Mouse (Mus musculus) macrophage (primary cell): ENCODE results near the gene Ceacam1. TPM values are rescaled to one million over a fixed set of nuclear protein-coding genes. Genes with fewer than 3 reads are reported as not detected.
"Not testable (repeated sequence)": the region's sequence is repeated elsewhere in the genome, so short reads cannot be mapped to it uniquely, and the experiment has no call there.

Experiments
- H3K27ac ChIP-seq: fragments of 350-480 bp; formaldehyde crosslinking; 2 replicates; pipeline ENCODE4 v1.9.0; 2021
- H3K36me3 ChIP-seq: fragments of 350-480 bp; formaldehyde crosslinking; 2 replicates; pipeline ENCODE4 v1.9.0; 2021; ENCODE audit errors: inconsistent target
- H3K4me3 ChIP-seq: fragments of 350-480 bp; formaldehyde crosslinking; 2 replicates; pipeline ENCODE4 v1.9.0; 2021; ENCODE audit errors: inconsistent target
- H3K79me2 ChIP-seq: fragments of 350-480 bp; formaldehyde crosslinking; 2 replicates; pipeline ENCODE4 v1.9.0; 2021; ENCODE audit errors: inconsistent target
- WGBS: methylation state at CpG from one replicate; pipeline ENCODE4 v1.1.7; 2026; ENCODE audit warnings: inconsistent platforms; ENCODE audit not compliant: missing documents; 5-methylcytosine and 5-hydroxymethylcytosine counted together
- polyA plus RNA-seq: library from polyadenylated mRNA; stranded (reverse); fragments of 250-400 nt; gene quantifications from 3 replicates; pipeline ENCODE4 v1.2.4, GENCODE M21; 2018; ENCODE audit warnings: inconsistent platforms

The Ceacam1 gene
- polyA plus RNA-seq, 1 experiment from 2014 or later, result 15.5 TPM

DNA sequence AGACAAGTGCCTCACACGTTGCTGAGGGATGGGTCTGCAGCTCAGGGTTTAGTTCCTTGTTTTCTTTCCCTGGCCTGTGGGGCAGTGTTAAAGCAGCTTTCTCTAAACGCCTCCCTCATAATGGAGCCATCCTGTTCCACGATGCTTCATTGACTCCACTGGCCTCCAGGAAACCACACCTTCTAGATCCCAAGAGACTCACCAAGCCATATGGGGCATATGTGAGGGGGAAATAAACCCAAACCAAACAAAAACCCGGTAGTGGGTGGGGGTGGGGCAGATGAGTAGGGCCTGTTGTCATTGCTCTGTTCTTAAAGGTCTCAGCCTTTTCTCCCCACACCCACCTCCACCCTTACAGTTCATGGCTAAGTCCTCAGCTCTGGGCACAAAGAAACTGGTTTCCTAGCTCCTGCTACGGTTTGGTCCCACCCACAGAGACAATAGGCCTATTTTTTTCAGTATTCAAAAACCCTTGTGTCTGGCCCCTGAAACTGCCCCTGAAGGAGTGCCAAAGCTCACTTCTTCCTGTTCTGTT, 44.3 kb downstream of the Ceacam1 start:
- 7% methylated on average over 5 of the region's 5 CpGs for WGBS
- Histone ChIP-seq H3K4me3 (no peak overlapping the region), H3K79me2 (no peaks in the 10 kb centered on the region), H3K27ac (peak overlapping the region; percentile 34), H3K36me3 (no peaks in the 10 kb centered on the region)

DNA sequence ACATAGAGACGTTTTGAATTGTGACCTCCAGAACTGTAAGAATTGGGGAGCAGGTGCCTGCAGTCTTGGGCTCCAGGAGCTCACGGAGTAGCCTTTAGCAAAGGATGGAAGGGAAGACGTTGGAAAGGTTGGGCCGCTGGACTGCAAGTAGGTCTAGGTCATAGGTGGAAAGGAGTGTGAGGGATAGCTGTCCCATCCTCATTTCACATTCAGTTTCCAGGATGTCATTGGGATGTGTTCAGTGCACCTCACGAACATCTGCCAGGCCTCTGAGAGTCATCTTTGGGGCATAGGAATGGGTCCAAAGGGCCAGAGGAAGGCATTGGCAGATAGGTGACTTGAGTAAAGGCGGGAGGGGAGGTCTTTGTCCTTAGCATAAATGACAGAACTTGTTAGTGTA, 45.0 kb downstream of the Ceacam1 start:
- Histone ChIP-seq H3K36me3 (no peaks in the 10 kb centered on the region), H3K4me3 (no peak overlapping the region), H3K79me2 (no peaks in the 10 kb centered on the region), H3K27ac (peak overlapping the region; percentile 34; the same call in 1 of the 2 replicates)
- WGBS, result 94% methylated on average over 6 of the region's 6 CpGs

DNA sequence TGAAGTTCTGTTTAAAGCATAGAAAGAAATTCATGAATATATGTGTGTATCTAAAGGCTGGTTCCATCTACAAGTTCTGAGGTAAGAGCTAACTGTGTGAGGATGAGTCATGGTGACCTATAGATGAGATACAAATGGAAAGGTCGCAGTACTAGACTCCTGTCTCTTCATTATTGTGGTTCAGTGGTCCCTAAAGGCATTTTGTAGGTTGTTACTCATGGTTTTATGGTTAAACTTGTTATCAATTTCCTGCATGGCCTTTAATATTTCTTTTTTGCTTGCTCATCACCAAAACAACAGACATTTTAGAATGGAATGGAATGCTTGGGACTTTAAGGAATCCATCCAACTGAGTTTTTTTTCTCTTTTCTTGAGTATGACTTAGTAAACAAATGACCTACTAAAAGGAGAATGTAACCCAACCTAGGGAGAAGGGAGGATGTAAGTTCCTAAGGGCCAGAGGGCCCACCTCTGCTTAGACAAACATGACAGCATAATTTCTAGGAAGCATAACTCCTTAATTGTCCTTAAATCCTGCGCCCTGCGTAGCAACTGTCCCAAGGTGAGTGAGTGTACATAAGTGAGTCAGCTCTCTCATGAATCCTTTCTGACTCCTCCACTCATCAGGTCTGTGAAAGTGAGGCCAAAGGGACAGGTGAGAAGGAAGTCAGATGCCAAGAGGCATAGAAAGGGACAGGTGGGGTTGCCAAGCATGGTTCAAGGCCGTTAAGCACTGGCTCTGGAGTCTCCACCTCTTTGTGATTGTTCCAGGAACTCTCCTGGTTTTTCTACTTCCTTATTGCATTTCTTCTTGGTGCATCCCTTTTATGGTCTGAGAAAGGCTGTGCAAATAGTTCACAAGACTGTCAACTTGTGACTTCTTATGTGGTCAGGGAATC, 47.3 kb downstream of the Ceacam1 start:
- WGBS, result 78% methylated on average over 4 of the region's 4 CpGs
- H3K4me3 ChIP-seq, result no peak overlapping the region

DNA sequence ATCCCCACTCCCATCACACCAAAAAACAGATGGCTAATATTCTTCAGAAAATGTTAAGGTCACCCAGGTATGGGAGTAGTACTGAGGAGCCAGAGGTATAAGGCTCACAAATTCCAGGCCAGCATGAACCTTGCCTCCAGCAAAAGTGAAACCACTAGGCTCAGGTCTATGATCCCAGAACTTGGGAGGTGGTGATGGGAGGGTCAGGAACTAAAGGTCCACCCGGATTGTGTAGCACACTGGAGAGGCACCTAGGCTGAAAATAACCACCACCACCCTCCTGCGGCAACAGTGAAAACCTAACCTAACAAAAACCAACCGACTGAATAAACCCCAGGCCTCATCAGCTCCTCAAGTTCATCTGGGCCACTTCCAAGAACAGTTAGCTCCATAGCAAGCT, 49.1 kb downstream of the Ceacam1 start:
- no peaks in the 10 kb centered on the region for H3K79me2 ChIP-seq
- H3K27ac ChIP-seq, result no peak overlapping the region
- no peak overlapping the region for H3K4me3 ChIP-seq
- H3K36me3 ChIP-seq, result no peaks in the 10 kb centered on the region
- 95% methylated on average over 3 of the region's 3 CpGs for WGBS

More for the DNA sequence above, 47.3 kb downstream of the Ceacam1 start:
- no peaks in the 10 kb centered on the region for H3K36me3 ChIP-seq
- no peak overlapping the region for H3K27ac ChIP-seq
- H3K79me2 ChIP-seq, result no peaks in the 10 kb centered on the region

DNA sequence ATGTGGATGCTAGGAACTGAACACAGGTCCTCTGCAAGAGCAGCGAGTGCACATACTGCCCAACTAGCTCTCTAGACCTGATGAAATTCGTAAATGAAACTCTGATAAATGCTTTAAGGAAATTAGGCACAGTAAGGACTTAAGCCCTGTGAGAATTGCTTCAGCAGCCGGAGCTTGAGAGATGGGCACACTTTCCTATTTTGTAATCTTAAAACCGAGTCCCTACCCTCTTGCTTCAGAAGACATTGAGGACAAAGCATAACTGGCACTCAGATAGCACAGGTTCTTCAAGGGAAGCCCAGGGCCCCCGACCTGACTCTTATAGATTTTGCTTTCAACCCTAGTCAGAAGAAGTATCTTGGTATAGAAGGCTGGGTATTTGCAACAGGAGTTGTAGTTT, 50.3 kb downstream of the Ceacam1 start:
- Histone ChIP-seq H3K4me3 (no peak overlapping the region), H3K27ac (no peak overlapping the region), H3K36me3 (no peaks in the 10 kb centered on the region), H3K79me2 (no peaks in the 10 kb centered on the region)
- WGBS, result 58% methylated on average over 5 of the region's 5 CpGs

DNA sequence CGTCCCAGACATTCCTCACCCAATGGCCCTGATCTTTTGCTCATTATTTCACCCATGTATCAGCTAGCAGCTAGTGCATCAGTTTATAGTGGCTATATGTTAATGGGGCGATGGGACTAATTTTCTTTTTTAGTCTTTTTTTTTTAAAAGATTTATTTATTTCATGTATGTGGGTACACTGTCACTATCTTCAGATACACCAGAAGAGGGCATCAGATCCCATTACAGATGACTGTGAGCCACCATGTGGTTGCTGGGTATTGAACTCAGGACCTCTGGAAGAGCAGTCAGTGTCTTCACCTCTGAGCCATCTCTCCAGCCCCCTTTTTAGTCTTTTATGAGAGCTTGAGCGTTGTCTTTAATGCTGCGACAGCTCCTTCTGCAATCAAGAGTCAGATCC, 51.0 kb downstream of the Ceacam1 start:
- WGBS, result 89% methylated on average over 4 of the region's 4 CpGs
- H3K27ac ChIP-seq, H3K4me3 ChIP-seq, H3K79me2 ChIP-seq, H3K36me3 ChIP-seq: not testable (repeated sequence)

DNA sequence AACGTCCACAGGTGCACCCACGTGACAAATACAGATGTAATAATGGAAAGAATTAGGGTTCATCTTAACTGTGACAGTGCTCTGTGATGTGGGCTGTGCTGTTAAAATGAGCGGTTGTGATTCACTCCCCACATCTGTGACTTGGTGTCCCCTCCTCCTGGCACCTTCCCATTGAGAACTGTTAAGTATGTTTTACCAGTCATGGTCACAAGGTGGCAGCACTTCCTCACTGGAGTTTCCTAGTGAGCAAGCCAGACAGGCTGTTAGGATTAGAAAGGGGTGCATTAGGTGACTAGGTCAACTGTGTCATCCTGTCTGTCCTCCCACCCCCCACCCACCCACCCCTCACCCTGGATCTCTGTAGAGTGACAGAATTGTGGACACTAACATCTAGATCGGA, 53.0 kb downstream of the Ceacam1 start:
- no peak overlapping the region for H3K27ac ChIP-seq
- no peak overlapping the region for H3K4me3 ChIP-seq
- H3K79me2 ChIP-seq, result no peaks in the 10 kb centered on the region
- WGBS, result 55% methylated on average over 4 of the region's 4 CpGs
- no peaks in the 10 kb centered on the region for H3K36me3 ChIP-seq

DNA sequence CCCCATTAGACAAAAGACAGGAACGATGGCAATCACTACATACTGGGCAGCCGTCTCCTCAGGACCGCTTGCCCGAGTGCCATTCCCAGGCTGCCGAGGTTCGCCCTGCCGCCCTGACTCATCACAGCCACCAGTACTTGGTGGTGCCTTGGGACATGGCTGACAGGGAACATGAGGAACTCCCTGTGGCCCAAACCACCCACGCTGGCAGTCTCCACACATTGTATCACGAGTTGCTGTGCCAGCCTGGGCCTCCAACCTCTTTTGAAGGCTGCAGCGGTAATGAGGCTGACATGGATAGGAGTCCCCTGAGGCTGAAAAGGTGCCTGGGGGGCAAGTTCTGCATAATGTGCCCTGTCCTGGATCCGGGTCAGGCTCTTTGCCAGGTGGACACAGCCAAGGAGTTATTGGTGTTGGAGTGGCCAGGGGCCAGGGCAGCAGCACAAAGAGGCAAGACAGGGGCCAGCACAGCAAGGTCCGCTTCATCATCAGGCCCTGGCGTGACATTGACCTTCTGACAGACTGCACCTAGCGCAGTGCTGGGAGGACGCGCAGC, 55.0 kb downstream of the Ceacam1 start:
- no peak overlapping the region for H3K4me3 ChIP-seq

DNA sequence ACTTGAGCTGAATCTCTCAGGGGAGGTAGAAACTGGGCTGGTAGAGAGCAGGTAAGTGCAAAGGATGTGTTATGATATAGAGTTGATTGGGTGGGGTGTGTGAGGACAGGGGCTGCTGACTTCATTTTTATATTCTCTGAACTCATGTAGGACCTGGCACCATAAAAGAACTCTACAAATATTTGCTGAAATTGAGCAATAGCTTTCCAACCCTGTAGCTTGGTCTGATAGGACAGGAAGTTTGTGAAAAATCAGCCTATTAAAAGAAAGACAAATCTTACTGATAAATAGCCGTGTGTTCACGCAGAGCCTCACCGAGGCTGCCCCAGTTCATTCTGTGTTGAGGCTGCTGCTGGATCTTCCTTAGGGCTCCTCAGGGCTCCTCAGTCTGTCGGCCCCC, 57.5 kb downstream of the Ceacam1 start:
- Histone ChIP-seq H3K4me3 (no peak overlapping the region), H3K79me2 (no peaks in the 10 kb centered on the region), H3K27ac (no peak overlapping the region), H3K36me3 (no peaks in the 10 kb centered on the region)
- 88% methylated on average over 4 of the region's 4 CpGs for WGBS

More for the DNA sequence above, 55.0 kb downstream of the Ceacam1 start:
- Histone ChIP-seq H3K79me2 (no peaks in the 10 kb centered on the region), H3K36me3 (no peaks in the 10 kb centered on the region), H3K27ac (no peak overlapping the region)
- 93% methylated on average over 16 of the region's 16 CpGs for WGBS

DNA sequence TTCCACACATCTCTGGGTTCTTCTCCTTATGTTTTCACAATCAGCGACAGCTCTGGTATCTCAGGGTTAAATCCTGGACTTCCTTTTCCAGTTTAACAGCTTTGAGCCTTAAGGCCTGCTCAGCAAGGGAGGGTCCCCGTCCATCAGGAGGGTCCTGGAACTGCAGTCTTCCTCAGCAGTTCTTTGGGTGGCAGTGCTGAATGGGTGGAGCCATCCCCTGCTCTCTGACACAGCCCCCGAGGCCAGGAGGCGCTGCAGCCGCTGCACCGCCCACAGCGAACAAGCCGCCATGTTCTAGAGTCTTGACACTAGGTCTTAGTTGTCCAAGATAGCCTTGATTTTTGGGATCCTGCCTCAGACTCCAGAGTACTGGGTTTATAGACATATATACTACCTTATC, 57.9 kb downstream of the Ceacam1 start:
- no peak overlapping the region for H3K27ac ChIP-seq
- H3K79me2 ChIP-seq, result no peaks in the 10 kb centered on the region
- WGBS, result 93% methylated on average over 6 of the region's 8 CpGs
- no peak overlapping the region for H3K4me3 ChIP-seq
- no peaks in the 10 kb centered on the region for H3K36me3 ChIP-seq

DNA sequence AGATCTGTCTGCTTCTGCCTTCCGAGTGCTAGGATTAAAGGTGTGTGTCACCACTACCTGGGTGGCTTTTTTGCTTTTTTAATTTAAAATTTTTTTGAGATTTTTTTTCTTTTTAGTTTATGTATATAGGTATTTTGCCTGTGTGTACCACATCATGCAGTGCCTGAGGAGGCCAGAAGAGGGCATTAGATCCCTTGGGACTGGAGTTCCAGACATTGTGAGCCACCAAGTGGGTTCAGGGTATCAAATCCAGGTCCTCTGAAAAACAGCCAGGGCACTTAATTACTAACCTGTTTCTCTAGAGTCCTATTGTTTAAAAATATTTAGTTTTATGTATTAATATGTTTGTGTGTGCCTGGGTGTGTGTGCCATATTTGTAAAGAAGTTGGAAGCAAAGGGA, 59.8 kb downstream of the Ceacam1 start:
- no peaks in the 10 kb centered on the region for H3K36me3 ChIP-seq
- 89% methylated on average over 1 of the region's 1 CpGs for WGBS
- H3K27ac ChIP-seq, result no peak overlapping the region
- no peak overlapping the region for H3K4me3 ChIP-seq
- H3K79me2 ChIP-seq, result no peaks in the 10 kb centered on the region

DNA sequence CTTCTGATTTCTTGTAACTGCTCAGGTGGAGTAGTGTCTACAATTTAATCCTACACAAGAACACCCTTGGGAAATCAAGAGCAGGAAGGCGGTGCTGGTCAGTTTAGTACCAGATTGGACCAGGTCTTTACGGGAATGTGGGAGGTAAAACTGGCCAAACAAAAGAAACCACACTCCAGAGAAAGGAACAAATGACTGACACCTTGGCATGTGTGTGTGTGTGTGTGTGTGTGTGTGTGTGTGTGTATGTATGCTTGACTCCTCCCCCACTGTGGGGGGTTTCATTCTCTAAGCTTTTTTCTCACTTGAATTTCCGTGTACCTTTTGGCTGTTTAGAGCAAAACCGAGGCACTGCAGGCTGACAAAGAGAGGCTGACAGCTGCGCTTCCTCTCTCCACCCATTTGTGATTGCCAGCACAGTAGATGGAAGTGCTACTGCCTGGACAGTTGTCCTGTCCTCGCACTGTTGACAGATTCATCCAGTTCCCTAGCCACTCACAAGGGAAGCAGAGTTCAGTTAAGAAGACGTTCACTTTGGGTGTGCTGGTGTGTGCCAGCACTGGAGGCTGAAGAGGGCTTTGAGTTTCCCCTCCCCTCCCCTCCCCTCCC, 64.5 kb downstream of the Ceacam1 start, which contains the start of gene Cxcl17:
TSS of gene Cxcl17 (minus strand) at position 54 of the 609 bp plus-strand sequence.
- Histone ChIP-seq H3K79me2 (no peaks in the 10 kb centered on the region), H3K4me3 (no peak within 1 kb of the TSS), H3K36me3 (no peaks in the 10 kb centered on the region), H3K27ac (no peak within 1 kb of the TSS)
- 69% methylated on average over 6 of the region's 7 CpGs for WGBS

DNA sequence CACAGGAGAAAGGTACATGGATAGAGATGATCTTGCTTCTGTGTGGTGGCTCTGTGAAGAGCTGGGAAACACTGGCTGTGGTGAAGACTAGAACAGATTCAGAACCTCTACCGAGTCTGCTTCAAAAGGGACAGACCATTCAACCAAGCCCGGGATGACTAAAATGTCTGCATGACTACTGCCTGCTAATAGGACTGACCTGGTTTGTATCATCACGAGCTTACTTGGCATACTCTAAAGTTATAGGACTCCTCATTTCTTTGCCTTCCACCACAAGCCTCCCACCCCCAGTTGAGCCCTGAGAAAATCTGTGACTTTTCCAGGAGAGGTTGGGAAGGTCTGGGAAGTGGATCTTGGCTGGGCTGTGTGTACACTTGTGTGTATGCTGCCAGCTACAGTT, 65.5 kb downstream of the Ceacam1 start:
- Histone ChIP-seq H3K27ac (no peak overlapping the region), H3K36me3 (no peaks in the 10 kb centered on the region), H3K4me3 (no peak overlapping the region), H3K79me2 (no peaks in the 10 kb centered on the region)
- WGBS, result 95% methylated on average over 3 of the region's 3 CpGs
